Mouse (Mus musculus) gastrocnemius, postnatal 4 days (tissue): ENCODE data around the gene Olfr815. TPM values are rescaled to one million over a fixed set of nuclear protein-coding genes. Genes with fewer than 3 reads are reported as not detected.
"Not testable (repeated sequence)": the region's sequence is repeated elsewhere in the genome, so short reads cannot be mapped to it uniquely, and the experiment has no call there.

Experiments
- DNase-seq, 2 experiments: peaks; one replicate each; pipeline ENCODE4 v3.0.0; 2021 to 2022; ENCODE audit warnings: low spot score in 2 of 2, mixed read lengths in 2 of 2
- long read RNA-seq, 2 experiments: library from polyadenylated mRNA; stranded (forward); transcript quantifications; one replicate each; pipeline ENCODE4 v2.0.0; 2021
- total RNA-seq, 2 experiments: library from RNA; stranded (reverse); gene quantifications; 2 replicates each; pipeline ENCODE4 v1.2.3; 2021

Olfr815 gene
- total RNA-seq, result not detected
- long read RNA-seq, experiment 1, result 0 reads
- long read RNA-seq, experiment 2, result 0 reads

- DNase-seq, result not testable (repeated sequence)
These were observed at the start of gene Olfr815 for GRCm38 (mm10) chr10:129905767-129906166. TSS of gene Olfr815 (minus strand) at chr10:129905867.

- DNase-seq, result no peak
These were observed 43.3 kb upstream of the Olfr815 start, which contains the start of gene Olfr818 for GRCm38 (mm10) chr10:129949000-129949399. TSS of gene Olfr818 (minus strand) at chr10:129949100.

DNA sequence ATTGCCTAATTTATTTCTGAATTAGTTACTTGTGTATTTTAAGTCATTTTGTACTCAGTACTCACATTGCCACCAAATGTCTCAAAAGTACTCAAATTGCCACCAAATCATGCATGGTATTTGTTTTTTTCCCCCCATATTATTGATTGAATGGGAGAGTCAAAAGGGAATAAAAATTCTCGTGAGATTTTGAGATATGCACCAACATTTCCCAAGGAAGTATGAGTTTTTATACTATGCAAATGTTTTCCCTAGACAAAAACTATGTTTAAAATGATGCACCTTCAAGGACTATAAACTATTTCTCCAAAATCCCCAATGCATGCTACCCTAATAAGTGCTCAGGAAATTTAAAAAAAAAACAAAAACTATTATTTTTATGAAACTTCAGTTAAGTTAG, 9.8 kb upstream of the Olfr815 start, which contains the start of gene Olfr816:
Gene Olfr816 (minus strand): TSS at position 101 of the 400 bp plus-strand sequence.
- DNase-seq, result no peak

DNA sequence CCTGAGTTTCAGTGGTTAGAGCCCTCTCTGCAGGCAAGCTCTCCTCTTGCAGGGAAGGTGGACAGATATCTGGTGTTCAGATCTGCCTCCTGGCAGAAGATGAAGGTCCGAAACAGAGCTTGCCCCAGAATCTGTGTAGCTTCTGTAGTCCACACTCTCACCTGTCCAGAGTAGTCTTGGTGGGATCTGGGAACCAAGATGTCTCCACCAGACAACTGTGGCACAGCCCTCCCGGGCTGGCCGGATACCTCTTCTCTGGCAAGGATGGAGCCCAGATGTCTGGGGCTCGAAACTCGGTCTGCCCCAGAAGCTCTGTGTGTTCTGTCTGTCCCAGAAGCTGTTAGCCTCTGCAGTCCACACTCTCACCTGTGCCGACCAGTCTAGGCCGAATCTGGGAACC, 19.7 kb downstream of the Olfr815 start:
- DNase-seq, result no peak

DNA sequence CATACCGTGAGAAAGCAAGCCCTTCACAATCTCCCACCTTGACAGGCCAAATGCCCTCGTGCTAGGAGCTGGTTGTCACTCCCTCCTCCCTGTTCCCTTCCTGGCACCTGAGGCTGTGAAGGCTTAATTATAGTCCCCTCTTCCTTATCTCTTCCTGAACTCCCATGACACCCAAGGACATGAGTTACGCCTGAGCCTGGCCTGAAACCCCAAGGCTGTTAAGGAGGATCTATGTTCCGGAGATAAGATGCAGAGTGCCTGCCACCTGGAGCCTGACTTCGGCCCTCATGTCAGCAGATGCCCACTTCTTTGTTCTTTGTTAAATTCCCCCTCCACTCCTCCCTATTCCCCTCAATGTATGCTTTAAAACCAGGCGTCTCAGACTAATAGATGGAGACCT, 20.2 kb downstream of the Olfr815 start:
- not testable (repeated sequence) for DNase-seq

DNA sequence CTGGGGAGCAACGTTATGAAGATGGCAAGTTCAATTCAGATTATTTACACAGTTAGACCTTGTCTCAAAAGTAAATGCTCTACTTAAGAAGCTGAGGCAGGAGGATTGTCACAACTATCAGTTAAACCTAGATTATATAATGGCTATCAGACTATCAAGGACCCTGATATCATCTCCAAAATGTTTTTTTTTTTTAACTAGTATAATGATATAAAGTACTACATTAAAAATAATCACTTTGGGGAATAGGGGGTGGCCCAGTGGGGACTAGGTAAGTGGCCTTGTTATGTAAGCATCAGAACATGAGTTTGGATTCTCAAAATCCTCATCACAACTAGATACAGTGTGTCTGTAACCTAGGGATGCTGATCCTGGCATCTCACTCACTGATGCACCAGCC, 25.9 kb downstream of the Olfr815 start, which contains the start of gene Olfr814:
Gene Olfr814 (minus strand): TSS at position 101 of the 400 bp plus-strand sequence.
- DNase-seq, result not testable (repeated sequence)

- DNase-seq, result no peak
These were observed 50.6 kb downstream of the Olfr815 start, which contains the start of gene Olfr813 for GRCm38 (mm10) chr10:129855067-129855466. TSS of gene Olfr813 (plus strand) at chr10:129855367.

Other genes starting within 250 kb of the Olfr815 start
- gene Olfr800, start 248.2 kb downstream of the Olfr815 start, total RNA-seq, result not detected
- not detected for gene Olfr801, start 232.0 kb downstream of the Olfr815 start, total RNA-seq
- not detected for gene Olfr802, start 217.7 kb downstream of the Olfr815 start, total RNA-seq
- gene Olfr803, start 211.6 kb downstream of the Olfr815 start, total RNA-seq, result not detected
- gene Olfr804, start 202.7 kb downstream of the Olfr815 start, total RNA-seq, result not detected
- gene Olfr805, start 176.5 kb downstream of the Olfr815 start, total RNA-seq, result not detected
- not detected for gene Olfr806, start 163.9 kb downstream of the Olfr815 start, total RNA-seq
- gene Olfr807, start 148.1 kb downstream of the Olfr815 start, total RNA-seq, result not detected
- gene Olfr808, start 140.4 kb downstream of the Olfr815 start, total RNA-seq, result not detected
- not detected for gene Olfr809, start 131.2 kb downstream of the Olfr815 start, total RNA-seq
- not detected for gene Olfr810, start 111.0 kb downstream of the Olfr815 start, total RNA-seq
- not detected for gene Olfr811, start 101.5 kb downstream of the Olfr815 start, total RNA-seq
- gene Olfr812, start 59.8 kb downstream of the Olfr815 start, total RNA-seq, result not detected
- gene Olfr813, start 50.5 kb downstream of the Olfr815 start, total RNA-seq, result not detected
- gene Olfr814, start 26.0 kb downstream of the Olfr815 start, total RNA-seq, result not detected
- not detected for gene Olfr816, start 9.7 kb upstream of the Olfr815 start, total RNA-seq
- gene Olfr818, start 43.2 kb upstream of the Olfr815 start, total RNA-seq, result not detected
- gene Olfr819, start 61.4 kb upstream of the Olfr815 start, total RNA-seq, result not detected
- not detected for gene Olfr247, start 70.3 kb upstream of the Olfr815 start, total RNA-seq
- gene Gm10310, start 79.2 kb upstream of the Olfr815 start, total RNA-seq, result not detected
- gene Olfr820, start 106.8 kb upstream of the Olfr815 start, total RNA-seq, result not detected
- not detected for gene Olfr821, start 124.5 kb upstream of the Olfr815 start, total RNA-seq
- gene Olfr822, start 165.3 kb upstream of the Olfr815 start, total RNA-seq, result not detected
- not detected for gene Olfr823, start 209.5 kb upstream of the Olfr815 start, total RNA-seq
- not detected for gene Olfr824, start 224.1 kb upstream of the Olfr815 start, total RNA-seq